Mouse (Mus musculus) neural tube, embryonic 11.5 days (tissue): ENCODE results near the gene Nfx1. TPM values are rescaled to one million over a fixed set of nuclear protein-coding genes. Genes with fewer than 3 reads are reported as not detected.

ENCODE experiments used
- ATAC-seq: fragments of 200-750 bp; cut with Nextera tagmentation; 2 replicates; pipeline ENCODE4 v1.8.0; 2017; ENCODE audit warnings: moderate number of reproducible peaks, mild to moderate bottlenecking, moderate TSS enrichment, moderate library complexity; ENCODE audit not compliant: insufficient read depth, low FRiP score, low TSS enrichment
- DNase-seq: peaks from one replicate; pipeline ENCODE4 v3.0.0-alpha.2; 2015; ENCODE audit warnings: low spot score
- H3K27ac ChIP-seq: fragments of 300-500 bp; sonication (generic); 2 replicates; pipeline ENCODE4 v1.5.1; 2014; ENCODE audit warnings: low read depth, mild to moderate bottlenecking, low read length
- H3K27me3 ChIP-seq: fragments of 300-500 bp; sonication (generic); 2 replicates; pipeline ENCODE4 v1.6.1; 2014; ENCODE audit warnings: mild to moderate bottlenecking, low read length, mixed read lengths; ENCODE audit not compliant: control insufficient read depth, insufficient read depth
- H3K36me3 ChIP-seq: fragments of 300-500 bp; sonication (generic); 2 replicates; pipeline ENCODE4 v1.6.1; 2014; ENCODE audit warnings: mild to moderate bottlenecking, low read length, moderate library complexity, mixed read lengths; ENCODE audit not compliant: control insufficient read depth, insufficient read depth
- H3K4me1 ChIP-seq: fragments of 300-500 bp; sonication (generic); 2 replicates; pipeline ENCODE4 v1.6.1; 2014; ENCODE audit warnings: low read length, mixed read lengths; ENCODE audit not compliant: control insufficient read depth, insufficient read depth
- H3K4me2 ChIP-seq: fragments of 300-500 bp; sonication (generic); 2 replicates; pipeline ENCODE4 v1.6.1; 2014; ENCODE audit warnings: low read depth, mild to moderate bottlenecking, moderate library complexity
- H3K4me3 ChIP-seq: fragments of 300-500 bp; sonication (generic); 2 replicates; pipeline ENCODE4 v1.5.1; 2014; ENCODE audit warnings: low read depth, low read length
- H3K9ac ChIP-seq: fragments of 300-500 bp; sonication (generic); 2 replicates; pipeline ENCODE4 v1.6.1; 2014; ENCODE audit warnings: mild to moderate bottlenecking, low read length
- H3K9me3 ChIP-seq: fragments of 300-500 bp; sonication (generic); 2 replicates; pipeline ENCODE4 v1.6.1; 2016; ENCODE audit warnings: low read length; ENCODE audit not compliant: control insufficient read depth
- WGBS: fragments of 180-500 bp; shearing (Covaris S2); extraction: QIAGEN DNeasy Blood & Tissue Kit; methylation state at CpG from one replicate; pipeline ENCODE4 v1.1.7; 2014; 5-methylcytosine and 5-hydroxymethylcytosine counted together
- polyA plus RNA-seq: library from polyadenylated mRNA; unstranded; fragments of >200 nt; fragmentation: Nextera tagmentation; extraction: Ambion mirVana; gene quantifications from 2 replicates; pipeline ENCODE4 v1.2.1, GENCODE M21; 2014

Gene Nfx1
- polyA plus RNA-seq, 1 experiment from 2014 or later = 91.5 TPM

DNA sequence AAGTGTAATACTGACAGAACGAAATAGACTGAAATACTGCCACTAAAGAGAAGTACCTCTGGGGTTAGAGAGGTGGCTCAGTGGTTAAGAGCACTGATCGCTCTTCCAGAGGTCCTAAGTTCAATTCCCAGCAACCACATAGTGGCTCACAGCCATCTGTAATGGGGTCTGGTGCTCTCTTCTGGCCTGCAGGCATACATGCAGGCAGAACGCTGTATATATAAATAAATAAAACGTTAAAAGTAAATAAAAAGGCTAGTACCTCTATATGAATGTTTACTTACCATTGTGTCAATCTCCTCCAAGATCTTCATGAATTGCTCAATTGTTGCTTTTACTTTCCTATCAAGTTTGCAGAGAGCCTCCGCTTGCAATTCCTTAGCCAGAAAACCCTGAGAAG is 31.9 kb upstream of the Nfx1 start:
- Histone ChIP-seq H3K4me2 (no peak overlapping the region), H3K9me3 (no peaks in the 10 kb centered on the region), H3K27me3 (no peaks in the 10 kb centered on the region), H3K4me3 (no peak overlapping the region), H3K4me1 (no peaks in the 10 kb centered on the region), H3K27ac (no peak overlapping the region), H3K36me3 (peaks cover 40% of the 10 kb centered on the region), H3K9ac (no peak overlapping the region)
- DNase-seq (no peak), ATAC-seq (no peak)
- 97% methylated on average over 5 of the region's 5 CpGs for WGBS

DNA sequence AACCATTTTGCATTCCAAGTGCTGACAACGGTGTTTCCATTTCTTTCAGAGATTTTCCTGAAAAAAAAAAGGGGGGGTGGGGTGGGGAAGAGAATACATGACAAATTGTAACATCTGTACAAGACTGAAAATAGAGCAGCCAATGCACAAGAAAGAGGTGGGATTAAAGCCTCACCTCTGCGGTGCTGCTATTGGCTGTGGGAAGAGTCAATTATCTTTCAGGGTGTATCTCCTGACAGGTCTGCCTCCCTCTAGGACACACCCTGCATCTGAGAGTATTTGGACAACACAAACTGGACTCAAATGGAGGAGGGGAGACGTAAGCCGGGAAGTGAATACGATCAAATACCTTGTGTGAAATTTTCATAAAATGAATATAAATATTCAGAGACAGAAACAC is 27.1 kb upstream of the Nfx1 start:
- Histone ChIP-seq H3K27ac (no peak overlapping the region), H3K4me2 (no peak overlapping the region), H3K36me3 (peaks cover 30% of the 10 kb centered on the region), H3K4me3 (no peak overlapping the region), H3K9me3 (no peaks in the 10 kb centered on the region), H3K27me3 (no peaks in the 10 kb centered on the region), H3K4me1 (peaks cover 3% of the 10 kb centered on the region; the same call in 1 of the 2 replicates), H3K9ac (no peak overlapping the region)
- no peak for ATAC-seq
- no peak for DNase-seq
- WGBS = 97% methylated on average over 5 of the region's 5 CpGs

DNA sequence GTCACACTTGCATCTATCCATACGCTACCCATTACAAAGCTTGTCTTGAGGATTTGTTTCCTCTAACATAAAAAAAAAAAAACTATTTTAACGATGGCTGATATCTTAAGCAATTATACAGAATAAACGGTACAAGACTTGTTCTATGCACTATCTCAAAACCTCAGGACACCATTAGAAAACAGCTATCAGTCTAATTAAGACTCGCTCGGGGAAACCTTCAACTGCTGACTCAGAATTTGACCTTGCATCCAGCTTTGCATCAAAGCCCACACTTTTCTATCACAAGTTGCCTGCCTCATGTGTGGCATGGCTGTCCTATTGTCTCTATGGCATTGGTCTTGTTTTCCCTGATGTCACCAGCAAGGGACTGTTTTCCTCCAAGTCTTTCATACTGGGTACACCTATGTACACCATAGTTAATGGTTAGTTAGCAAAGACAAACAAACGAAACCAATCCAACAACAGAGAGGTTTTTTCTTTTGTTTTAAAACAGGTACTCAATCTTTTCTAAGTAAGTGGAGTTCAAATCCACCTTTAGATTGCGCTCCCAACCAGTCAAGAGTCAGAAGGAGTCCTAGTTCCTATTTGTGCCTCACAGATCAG is 24.1 kb upstream of the Nfx1 start:
- Histone ChIP-seq H3K4me2 (peak overlapping the region; percentile 64), H3K9ac (no peak overlapping the region), H3K4me3 (peak overlapping the region; percentile 67), H3K27ac (no peak overlapping the region), H3K36me3 (peaks cover 7% of the 10 kb centered on the region; the same call in 1 of the 2 replicates), H3K27me3 (no peaks in the 10 kb centered on the region), H3K4me1 (peaks cover 8% of the 10 kb centered on the region), H3K9me3 (no peaks in the 10 kb centered on the region)
- WGBS = 91% methylated on average over 7 of the region's 7 CpGs
- ATAC-seq (no peak), DNase-seq (no peak)

DNA sequence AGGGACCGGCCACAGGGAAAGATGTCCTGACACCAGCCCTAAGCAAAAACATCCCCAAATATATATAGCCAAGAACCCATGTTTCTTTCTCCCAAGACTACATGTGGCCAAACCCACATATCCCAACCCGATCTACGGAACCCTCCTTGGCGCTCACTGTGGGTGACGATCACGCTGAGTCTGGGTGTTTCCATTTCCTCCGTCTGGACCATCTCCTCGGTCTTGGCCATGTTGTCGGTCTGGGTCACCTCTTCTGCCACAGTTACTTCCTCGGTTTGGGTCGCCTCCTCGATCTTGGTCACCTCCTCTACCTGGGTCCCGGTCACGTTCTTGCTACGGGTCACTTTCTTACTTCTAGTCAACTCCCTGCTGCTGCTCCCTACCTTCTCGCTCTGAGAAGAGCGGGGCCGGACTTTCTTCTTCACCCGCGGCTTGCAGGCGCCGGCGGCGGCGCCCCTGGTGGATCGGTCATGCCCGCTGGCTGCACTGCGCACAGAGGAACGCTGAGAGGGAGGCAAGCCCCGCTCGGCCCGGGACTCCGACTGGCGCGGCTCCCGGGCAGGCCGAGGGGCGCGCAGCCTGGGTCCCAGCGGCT is 23.0 kb upstream of the Nfx1 start:
- Histone ChIP-seq H3K9me3 (no peaks in the 10 kb centered on the region), H3K9ac (peak overlapping the region; percentile 75), H3K27ac (peak overlapping the region; percentile 67), H3K4me3 (peak overlapping the region; percentile 67), H3K4me1 (peaks cover 8% of the 10 kb centered on the region), H3K27me3 (no peaks in the 10 kb centered on the region), H3K4me2 (peak overlapping the region; percentile 64), H3K36me3 (peaks cover 6% of the 10 kb centered on the region; the same call in 1 of the 2 replicates)
- ATAC-seq (peak; percentile 40), DNase-seq (no peak)
- under 1% methylated on average over 39 of the region's 40 CpGs for WGBS

DNA sequence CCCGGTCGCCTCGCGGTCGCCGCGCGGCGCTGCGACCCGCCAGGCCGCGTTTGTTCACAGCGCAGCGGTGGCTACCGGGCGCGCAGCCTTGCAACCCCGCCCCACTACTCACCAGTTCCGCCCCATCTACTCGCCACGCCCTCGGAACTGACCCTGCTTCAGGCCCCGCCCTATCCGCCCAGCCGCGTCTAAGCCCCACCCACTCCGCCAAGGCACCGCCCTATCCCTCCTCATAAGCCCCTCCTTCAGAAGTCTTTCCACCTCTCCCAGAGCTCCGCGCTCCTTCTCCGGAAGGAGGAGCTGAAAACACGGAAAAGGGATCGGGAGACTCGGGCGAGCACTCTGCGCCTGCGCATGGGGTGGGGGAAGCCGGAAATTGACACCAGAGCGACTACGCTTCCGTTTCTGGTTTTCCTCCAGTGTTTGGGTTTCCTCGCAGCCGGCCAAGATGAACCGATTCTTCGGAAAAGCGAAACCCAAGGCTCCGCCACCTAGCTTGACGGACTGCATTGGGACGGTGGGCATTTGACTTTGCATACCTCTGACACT is 22.5 kb upstream of the Nfx1 start, which contains the start of the genes Bag1 and Chmp5:
Bag1 (minus strand) TSS at position 135 of the 549 bp plus-strand sequence.
Chmp5 (plus strand) TSS at position 248 of the 549 bp plus-strand sequence.
- peak within 1 kb of the TSS; percentile 88 for H3K4me2 ChIP-seq
- under 1% methylated on average over 50 of the region's 50 CpGs for WGBS
- ATAC-seq = peak; percentile 99
- peak; percentile 99 for DNase-seq
- H3K9ac ChIP-seq = peak within 1 kb of the TSS; percentile 75
- H3K27ac ChIP-seq = peak within 1 kb of the TSS; percentile 67
- H3K27me3 ChIP-seq = no peaks in the 10 kb centered on the region
- peak within 1 kb of the TSS; percentile 67 for H3K4me3 ChIP-seq
- no peaks in the 10 kb centered on the region for H3K9me3 ChIP-seq
- peaks cover 8% of the 10 kb centered on the region for H3K4me1 ChIP-seq
- peaks cover 8% of the 10 kb centered on the region; the same call in 1 of the 2 replicates for H3K36me3 ChIP-seq

DNA sequence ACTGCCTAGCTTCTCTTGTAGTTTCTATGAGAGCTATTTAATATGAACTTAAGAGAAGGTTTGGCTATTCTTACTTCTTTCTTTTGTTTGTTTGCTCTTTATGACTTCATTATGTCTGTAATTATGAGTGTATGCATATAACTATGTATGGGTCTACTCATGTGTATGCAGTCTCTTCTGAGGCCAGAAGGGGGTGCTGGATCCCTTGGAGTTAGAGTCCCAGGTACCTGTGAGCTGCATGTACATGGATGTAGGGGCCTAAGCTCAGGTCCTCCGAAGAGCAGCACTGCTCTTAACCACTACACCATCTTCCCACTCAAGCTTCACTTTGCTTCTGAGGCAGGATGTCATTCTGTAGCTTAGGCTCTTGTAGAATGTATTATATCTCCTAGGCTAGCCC is 17.2 kb upstream of the Nfx1 start:
- WGBS = 96% methylated on average over 1 of the region's 1 CpGs
- Histone ChIP-seq H3K36me3 (peaks cover 12% of the 10 kb centered on the region), H3K9me3 (no peaks in the 10 kb centered on the region), H3K4me3 (no peak overlapping the region), H3K9ac (no peak overlapping the region), H3K27ac (no peak overlapping the region), H3K4me2 (no peak overlapping the region), H3K27me3 (no peaks in the 10 kb centered on the region), H3K4me1 (peaks cover 5% of the 10 kb centered on the region; the same call in 1 of the 2 replicates)
- peak; percentile 12 for DNase-seq
- ATAC-seq = no peak

DNA sequence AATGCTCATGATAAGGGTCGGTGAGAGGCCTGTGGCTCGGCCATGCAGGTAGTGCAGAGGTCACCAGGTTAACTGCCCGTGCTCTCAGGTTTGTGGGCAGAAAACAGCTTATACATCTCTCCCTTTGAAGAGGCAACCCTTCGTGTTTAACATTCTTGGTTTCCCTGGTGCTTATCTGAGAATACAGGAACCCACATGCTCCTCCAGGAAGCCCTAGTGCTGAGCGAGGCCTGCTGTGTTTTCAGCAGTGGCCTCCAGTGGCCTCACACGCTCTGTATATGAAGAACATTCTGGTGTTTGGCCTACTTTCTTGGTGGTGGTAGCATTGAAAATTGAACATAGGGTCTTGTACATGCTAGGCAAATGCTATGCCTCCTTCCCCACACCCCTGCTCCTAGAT is 14.8 kb upstream of the Nfx1 start:
- Histone ChIP-seq H3K36me3 (peaks cover 18% of the 10 kb centered on the region), H3K4me1 (no peaks in the 10 kb centered on the region), H3K27ac (no peak overlapping the region), H3K27me3 (no peaks in the 10 kb centered on the region), H3K9ac (no peak overlapping the region), H3K4me3 (no peak overlapping the region), H3K9me3 (no peaks in the 10 kb centered on the region), H3K4me2 (no peak overlapping the region)
- WGBS = 92% methylated on average over 6 of the region's 6 CpGs
- DNase-seq = no peak
- no peak for ATAC-seq

DNA sequence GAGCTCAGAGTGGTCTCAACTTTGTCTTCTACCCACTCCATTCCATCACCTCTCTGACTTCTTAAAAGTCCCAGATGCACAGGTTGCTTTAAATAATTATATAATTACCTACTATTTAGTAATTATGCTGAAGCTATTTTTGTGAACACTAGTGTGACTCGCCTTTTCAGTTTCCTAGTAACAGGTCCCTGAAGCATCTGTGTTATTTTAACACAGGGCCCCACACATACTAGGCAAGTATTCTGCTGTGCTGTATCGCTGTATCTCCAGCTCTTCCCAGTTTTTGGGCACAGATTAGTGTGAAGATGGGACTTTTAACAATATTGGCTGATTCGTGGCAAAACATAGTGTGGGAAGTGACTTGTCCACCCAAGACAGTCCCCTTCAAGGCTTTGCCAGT is 7.2 kb upstream of the Nfx1 start:
- Histone ChIP-seq H3K27me3 (no peaks in the 10 kb centered on the region), H3K9me3 (no peaks in the 10 kb centered on the region), H3K4me1 (no peaks in the 10 kb centered on the region), H3K27ac (no peak overlapping the region), H3K9ac (no peak overlapping the region), H3K36me3 (peaks cover 12% of the 10 kb centered on the region), H3K4me2 (no peak overlapping the region), H3K4me3 (no peak overlapping the region)
- WGBS = 92% methylated on average over 3 of the region's 3 CpGs
- DNase-seq (no peak), ATAC-seq (no peak)

DNA sequence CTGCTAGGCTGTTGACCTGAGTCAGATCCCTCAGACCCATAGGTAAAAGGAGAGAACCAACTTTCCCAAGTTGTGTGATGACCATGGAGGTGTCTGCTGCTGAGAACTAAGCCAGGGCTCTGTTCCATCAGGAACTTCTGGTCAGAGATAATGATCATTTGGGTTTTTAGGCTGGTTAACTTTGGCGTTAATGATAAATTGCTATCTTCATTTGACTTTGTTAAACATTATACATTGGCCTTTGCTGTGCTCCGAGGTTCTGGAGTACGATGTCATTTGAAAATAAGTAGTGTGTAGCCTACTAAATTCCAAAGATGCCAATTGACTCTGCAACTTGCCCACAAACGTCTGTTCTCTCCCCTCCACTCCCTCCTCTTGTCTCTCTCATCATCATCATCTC is 1.5 kb upstream of the Nfx1 start:
- Histone ChIP-seq H3K9me3 (no peaks in the 10 kb centered on the region), H3K4me3 (no peak overlapping the region), H3K27me3 (no peaks in the 10 kb centered on the region), H3K9ac (no peak overlapping the region), H3K4me2 (no peak overlapping the region), H3K4me1 (no peaks in the 10 kb centered on the region), H3K36me3 (0 out of 2 replicates have a peak, but pooled peaks cover 2% of the 10 kb centered on the region), H3K27ac (no peak overlapping the region)
- ATAC-seq (no peak), DNase-seq (no peak)
- WGBS = 84% methylated on average over 4 of the region's 4 CpGs
